Mouse (Mus musculus): ENCODE results near the gene Tsr2.

Tsr2 gene

DNA sequence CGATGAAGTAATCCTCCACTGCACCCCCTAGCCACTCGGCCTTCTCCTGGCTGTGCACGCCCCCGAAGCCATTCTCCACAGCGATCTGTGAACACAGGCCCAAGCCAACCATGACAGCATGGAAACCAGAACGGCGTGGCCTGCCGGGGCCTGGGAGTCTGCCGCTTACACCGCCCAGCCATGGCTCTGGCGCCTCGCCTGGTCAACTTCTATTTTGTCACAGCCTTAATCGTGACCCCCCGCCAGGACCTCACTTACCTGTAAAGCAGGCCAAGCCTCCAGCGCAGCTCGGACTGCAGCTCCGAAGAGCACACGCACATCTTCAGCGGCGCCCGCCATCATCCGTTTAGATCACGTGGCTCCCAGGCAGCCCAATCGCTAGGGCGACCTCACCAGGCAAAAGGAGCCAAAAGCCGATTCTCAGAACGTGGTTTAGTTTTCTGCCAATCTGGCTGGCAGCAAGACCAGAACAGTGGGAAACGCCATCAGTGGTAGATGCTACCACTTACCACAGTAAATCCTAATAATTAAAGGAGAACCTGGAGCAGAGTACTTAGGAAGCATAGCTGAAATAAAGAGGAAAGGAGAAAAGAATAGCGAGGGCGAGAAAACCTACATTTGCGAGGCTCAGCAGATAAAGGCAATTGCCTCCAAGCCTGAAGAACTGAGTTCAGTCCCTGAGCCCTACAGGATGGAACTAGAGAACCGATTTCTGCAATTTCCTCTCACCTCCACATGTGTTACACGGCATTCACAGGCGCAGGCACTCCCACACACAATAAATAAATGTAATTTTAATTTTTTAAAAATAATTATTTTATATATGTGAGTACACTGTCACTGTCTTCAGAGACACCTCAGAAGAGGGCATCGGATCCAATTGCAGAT lies at the start of gene Tsr2:
Gene Tsr2 (minus strand): TSS at position 373 of the 888 bp plus-strand sequence.
- peak; percentile 81 for DNase-seq (ENCODE audit: low read depth, low spot score)

DNA sequence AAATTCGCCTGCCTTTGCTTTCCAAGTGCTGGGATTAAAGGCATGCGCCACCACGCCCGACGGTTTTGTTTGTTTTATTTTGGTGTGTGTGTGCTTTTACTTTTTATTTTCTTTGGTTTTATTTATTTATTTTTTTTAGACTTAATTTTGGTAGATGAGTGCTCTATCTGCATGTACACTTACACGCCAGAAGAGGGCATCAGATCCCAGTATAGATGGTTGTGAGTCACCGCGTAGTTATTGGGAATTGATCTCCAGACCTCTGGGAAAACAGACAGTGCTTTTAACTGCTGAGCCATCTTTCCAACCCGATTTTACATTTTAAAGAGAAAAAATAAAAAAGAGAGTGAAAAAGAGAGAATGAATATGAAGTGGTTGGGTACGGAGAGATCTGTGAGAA lies 36.4 kb upstream of the Tsr2 start:
- DNase-seq (ENCODE audit: low read depth, low spot score), result peak; percentile 51

DNA sequence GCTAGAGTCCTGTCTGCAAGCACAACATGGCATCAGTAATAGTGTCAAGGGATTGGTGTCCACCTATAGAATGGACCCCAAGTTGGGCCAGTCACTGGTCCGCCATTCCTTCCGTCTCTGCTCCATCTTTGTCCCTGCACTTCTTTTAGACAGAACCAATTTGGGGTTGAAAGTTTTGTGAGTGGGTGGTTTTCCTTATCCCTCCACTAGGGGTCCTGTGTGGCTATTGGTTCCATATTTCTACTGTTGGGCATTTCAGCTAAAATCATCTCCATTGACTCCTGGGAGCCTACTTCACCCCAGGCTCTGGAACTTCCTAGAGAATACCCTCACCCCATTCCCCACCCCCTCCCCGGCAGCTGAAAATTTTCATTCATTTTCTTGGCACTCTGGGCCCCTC lies 34.1 kb upstream of the Tsr2 start:
- peak; percentile 36 for DNase-seq (ENCODE audit: low read depth, low spot score)

DNA sequence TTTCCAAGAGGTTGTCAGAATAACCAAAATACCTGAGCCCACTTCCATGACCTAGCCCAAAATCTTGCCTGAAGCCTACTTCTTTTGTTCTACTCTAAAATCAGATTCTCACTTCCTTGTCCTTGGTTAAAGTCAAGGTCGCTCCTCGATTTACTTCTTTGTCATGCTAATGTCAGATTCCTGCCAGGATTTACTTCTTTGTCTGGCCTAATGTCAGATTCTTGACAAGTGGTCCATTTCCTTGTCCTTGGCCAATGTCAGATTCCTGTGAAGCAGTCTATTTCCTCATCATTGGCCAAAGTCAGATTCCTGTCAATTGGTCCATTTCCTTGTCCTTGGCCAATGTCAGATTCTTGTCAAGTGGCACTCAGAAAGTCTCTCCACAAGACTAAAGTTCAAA lies 27.6 kb upstream of the Tsr2 start:
- peak; percentile 97 for DNase-seq (ENCODE audit: low read depth, low spot score)

DNA sequence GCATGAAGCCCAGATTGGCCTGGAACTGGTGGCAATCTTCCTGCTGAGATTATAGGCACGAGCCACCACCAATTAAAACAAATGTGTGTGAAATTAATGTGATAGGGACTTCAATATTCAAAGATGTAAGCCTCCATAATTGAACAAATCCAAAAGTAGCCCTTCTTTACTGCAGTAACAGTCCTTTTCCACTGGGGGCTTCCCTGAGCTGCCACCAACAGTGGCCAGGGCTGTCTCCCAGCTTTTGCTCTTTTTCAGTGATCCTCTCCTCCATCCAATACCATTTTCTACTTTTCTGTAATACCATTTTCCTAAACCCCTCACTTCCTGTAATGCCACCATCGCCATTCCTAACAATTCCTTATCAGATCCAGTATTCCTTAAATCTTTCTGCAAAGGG lies 21.1 kb upstream of the Tsr2 start:
- no peak for DNase-seq (ENCODE audit: low read depth, low spot score)

DNA sequence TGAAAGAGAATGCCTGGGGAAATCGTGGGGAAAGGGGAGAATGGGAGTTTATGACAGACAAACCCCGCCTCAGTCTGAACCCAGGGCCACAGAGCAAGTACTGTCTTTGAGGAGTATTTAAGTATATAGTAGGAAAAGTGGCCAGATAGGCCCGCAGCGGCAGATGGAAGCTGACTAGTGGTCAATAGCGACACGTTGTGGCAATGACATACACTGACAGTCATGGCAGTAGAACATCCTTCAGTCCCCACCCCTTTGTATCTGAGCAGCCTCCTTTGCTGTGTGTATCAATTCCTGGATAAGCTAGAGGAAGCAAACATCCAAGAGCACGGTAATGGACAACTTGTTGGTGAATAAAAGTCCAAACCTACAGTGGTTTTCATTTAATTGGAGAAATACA lies 20.5 kb upstream of the Tsr2 start:
- peak; percentile 76 for DNase-seq (ENCODE audit: low read depth, low spot score)

DNA sequence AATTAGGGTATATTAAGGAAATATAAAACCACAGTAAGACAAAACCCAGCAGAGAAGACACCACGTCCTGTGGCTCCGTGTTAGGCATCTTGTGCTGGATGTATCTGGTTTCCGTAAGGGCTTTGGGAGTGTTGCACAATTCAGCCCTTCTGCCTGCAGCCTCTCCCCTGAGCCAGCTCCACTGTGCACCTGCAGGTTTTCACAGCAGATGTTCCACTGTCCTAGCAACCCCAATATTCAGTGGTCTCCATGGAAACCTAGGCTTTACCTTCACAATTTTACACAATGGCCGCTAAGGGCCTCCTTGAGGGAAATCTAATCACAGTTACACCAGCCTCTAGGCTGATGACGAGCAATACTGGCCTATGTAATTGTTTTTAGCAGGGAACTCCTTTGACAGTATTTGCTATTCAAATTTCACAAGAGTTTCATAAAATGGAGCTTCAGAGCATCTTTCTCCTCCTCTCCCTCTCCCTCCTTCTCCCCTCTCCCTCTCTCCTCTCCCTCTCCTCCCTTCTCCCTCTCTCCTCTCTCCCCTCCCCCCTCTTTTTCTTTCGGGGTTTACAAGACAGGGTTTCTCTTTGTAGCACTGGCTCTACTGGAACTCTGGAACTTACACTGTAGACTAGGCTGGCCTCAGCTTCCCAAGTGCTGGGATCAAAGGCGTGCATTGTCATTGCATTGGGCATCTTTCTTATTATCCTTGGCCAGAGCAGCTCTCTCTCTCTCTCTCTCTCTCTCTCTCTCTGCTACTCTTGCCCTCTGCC lies 11.1 kb upstream of the Tsr2 start:
- DNase-seq (ENCODE audit: low read depth, low spot score), result no peak

DNA sequence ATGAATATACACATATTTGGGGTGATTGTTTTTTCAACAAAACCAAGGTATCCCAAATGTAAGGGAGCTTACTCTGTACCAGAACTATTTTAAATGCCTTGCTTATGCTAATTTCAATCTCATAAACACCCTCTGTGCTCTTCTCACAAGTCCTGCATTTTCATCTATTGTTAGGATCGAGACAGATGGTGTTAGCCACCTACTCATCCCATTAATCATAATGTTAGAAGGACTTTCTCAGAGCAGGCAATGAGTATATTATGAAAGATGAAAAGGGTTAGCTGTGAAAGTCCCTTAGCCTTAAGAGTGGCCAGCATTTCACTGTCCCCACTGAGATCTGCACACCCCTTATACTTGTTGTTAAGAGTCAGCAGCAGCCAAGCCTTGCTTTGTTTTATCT lies 8.9 kb downstream of the Tsr2 start:
- no peak for DNase-seq (ENCODE audit: low read depth, low spot score)

DNA sequence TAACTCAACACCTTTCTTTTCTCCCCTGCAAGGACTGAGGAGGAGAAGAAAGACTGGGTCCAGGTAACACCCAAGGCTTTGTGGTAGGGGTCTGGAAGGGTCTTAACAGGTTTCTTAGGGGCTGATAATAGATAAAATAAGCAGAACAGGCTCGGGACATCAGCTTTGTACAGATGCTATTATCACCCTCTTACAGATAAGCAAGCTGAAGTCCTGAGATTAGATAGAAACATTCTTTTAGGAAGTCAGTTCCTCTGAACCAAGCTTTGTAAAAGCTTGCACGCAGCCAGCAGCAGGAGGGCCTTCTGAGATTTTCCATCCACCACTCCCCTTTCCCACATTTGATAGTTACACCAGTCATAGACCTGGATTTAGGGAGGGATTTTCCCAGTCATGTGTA lies 10.7 kb downstream of the Tsr2 start:
- DNase-seq (ENCODE audit: low read depth, low spot score), result no peak

DNA sequence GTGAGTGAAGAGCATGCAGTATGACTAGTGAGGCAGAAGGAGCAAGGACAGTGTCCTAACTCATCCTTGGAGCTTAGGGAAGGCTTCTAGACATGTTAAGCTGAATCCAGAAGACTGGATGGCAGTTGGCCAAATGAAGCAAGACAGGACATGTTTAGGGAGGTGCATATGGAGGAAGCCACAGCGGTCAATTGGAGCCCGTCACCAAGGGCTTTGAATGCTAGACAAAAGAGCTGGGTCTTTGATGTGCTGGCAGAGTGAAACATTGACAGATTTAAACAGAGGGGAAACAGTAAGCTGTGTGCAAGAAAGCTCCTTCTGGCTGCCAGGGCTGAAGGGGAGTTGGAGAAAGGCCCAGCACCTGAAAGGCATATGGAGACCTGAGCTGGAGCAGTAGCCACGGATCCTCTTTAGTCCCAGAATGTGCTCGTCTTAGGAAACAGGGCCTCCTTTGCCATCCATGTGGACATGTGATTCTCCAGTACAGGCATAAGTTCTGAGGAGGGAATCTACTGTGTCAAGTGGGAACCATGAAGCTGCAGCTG lies 19.3 kb downstream of the Tsr2 start:
- no peak for DNase-seq (ENCODE audit: low read depth, low spot score)

DNA sequence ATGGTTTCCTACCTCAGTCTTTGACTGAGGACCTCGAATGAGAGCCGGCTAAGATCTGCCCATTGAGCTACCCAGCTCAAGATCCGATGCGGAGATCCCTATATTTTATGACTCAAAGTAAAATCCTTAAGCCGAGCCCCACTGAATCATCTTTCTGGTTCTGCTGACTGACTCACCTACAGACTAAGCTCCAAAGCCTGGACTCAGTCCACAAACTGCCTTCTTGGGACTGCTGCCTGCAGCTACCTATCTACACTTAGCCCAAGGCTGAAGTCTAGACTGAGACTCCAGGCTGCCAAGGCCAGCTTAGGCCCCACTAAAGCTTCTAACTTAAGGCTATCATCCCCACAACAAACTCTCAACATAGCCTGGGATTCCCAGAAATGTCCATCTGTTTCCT lies 20.3 kb downstream of the Tsr2 start:
- no peak for DNase-seq (ENCODE audit: low read depth, low spot score)

DNA sequence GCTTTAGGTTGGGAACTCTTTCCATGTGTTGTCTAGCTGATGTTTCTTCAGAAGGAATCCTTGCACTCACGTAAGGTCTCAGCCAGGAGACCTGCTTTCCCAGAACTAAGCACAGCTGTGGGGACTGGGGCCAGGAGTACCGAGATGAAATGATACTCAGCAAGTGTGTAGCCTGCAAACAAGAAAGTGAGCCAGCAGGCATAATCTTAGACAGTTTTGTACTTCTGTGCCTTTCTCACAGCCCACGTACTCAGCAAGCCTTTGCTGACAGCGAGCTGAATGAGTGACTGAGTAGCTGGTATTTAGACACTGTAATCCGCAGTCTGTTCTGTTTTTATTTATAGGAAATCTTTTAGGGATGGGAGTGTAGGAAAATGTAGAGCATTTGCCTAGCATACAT lies 28.5 kb downstream of the Tsr2 start:
- DNase-seq (ENCODE audit: low read depth, low spot score), result no peak

DNA sequence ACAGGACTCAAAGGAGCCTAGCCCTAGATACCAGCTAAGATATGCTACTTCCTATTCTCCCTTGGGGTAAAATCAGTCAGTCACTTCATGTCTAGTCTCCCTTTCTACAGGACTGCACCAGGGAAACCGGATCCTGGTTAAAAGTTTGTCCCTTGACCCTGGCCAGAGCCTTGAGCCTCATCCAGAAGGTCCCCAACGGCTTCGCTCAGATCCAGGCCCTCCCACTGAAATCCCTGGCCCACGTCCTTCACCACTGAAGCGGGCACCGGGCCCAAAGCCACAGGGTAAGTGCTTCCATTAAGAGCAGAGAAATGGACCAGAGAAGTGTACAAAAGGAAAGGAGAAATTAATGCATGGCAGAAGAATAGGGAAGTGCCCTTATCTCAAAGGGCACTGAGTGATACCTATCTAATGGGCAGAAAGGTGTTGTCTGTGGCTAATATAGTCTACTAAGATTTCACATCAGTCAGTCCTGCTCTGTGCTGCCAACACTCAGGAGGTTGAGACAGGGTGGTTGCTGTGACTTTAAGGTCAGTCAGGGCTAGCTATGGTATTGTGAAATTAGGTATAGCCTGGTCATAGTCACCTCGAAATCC lies 30.2 kb downstream of the Tsr2 start:
- no peak for DNase-seq (ENCODE audit: low read depth, low spot score)

DNA sequence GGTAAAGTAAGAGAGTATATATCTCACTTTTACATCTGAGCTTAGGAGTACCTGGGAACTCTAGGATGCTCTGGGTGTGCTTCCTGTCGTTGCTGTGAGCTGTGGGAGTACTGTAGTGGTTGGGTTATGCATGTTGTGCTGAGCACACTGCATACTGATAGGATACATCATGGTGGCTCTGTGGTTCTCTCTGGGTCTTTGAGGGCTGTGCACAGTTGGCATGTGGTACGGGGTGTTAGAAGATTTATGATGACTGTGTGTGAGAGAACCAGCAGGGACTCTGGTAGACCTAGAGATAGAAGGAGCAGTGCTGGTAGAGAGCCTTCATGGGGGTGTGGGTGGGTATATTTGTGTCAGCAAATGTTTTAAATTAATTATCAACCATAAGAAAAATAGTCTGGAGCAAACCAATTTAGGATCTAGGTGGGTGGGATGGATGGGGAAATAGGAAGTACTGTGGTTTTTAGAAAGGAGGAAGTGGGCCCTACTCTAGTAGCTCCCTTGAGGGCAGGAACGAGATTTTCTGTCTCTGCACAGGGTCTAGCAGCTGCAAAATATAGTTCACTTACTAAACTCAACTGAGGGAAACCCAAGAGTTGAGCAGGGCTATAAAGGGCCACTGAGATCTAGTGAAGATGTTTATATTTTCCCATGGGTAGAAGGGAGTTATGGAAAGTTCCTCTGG lies 34.6 kb downstream of the Tsr2 start:
- no peak for DNase-seq (ENCODE audit: low read depth, low spot score)

DNA sequence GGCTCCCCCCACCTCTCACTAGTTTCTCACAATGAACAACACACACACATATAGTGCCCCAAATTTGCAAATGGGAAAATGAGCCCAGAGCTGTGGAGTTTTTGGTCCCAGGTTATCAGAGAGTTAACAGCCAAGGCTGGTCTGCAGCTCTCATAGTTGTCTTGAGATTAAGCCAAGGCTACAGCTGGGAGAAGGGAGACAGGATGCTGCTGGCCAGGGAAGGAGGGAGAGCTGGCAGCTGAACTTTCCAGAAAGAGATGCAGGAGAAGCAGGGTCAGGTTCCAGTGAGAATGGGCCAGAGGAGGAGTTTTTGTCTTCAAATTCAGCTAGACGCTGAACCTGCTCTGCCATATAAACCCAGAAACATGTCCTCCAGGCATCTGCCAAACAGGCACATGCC lies 37.0 kb downstream of the Tsr2 start:
- DNase-seq (ENCODE audit: low read depth, low spot score), result no peak

DNA sequence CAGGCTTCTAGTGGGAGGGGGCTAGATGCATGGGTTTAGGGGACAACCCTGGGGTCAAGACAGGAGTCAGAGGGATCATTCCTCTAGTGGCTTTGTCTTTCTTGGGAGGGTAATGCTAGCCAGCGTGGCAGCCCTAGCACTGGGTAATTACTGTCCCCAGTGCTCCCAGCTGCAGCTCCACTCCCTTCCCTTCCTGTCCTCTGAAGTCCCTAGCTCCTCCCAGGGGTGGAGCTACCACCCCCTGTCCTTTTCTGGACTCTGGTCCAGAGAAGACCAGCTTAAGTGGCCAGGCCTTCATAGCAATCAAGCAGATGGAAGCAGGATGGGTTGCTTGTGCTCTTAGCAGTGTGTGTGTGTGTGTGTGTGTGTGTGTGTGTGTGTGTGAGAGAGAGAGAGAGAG lies 40.8 kb downstream of the Tsr2 start:
- DNase-seq (ENCODE audit: low read depth, low spot score), result no peak

DNA sequence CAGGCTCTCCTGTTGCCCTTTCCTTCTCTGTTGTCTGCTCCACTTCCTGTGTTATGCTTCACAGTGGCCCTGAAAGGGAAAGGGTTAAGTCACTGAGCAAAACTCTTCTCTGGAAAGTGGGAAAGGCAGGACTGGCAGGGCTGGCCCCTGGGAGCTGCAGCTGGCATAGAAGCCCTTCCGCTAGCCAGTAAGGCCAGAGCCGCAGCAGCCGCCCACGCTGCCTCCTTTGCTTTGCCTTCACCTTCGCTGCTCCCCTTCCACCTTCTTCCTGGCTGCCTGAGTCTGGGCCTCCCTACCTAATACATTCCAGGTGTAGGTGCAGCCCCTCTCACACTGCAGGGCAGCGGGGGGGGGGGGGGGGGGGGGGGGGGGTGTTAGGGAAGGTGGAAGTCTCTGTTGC lies 41.9 kb downstream of the Tsr2 start:
- DNase-seq (ENCODE audit: low read depth, low spot score), result no peak

DNA sequence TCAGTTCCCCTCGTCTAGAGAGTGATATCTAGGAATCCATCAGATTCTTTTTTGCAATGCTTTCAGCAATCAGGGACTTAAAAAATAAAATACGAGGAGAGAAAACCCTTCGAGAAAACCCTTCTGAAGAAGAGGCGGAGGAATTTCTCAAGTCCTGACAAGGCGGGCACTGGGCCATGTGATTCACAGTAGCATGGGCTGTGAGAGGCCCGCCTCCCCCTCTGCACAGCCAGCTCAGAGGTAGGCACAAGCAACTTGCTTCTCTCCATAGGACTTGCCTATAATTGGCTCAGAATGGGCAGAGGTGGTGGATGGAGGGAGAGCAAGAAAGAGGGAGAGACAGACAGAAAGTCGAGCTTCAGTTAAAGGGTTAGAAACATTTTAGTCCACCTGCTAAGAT lies 46.0 kb downstream of the Tsr2 start:
- DNase-seq (ENCODE audit: low read depth, low spot score), result peak; percentile 46

DNA sequence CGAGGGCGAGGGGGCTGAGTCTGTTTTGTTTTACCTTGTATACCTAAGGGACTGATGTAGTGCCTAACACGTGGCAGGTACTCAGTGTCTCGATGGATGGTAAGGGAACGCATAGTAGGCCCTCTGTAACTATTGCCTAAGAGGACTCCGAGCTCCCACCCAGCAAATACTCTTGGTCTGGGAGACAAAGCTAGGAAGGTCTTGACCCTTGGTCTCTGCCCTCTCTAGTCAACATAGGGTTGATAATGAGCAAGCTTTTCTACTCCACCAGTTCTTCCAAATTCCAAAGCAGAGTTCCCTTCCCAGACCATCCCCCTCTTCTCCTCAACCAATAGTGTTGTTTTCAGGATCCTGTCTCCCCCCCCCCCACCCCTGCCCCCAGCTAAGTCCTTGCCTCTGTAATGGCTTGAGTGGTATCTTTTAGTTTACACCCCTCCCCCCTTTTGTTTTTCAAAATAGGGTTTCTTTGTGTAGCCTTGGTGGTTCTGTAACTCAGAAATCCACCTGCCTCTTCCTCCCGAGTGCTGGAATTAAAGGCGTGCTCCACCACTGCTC lies 46.6 kb downstream of the Tsr2 start:
- peak; percentile 87 for DNase-seq (ENCODE audit: low read depth, low spot score)

DNA sequence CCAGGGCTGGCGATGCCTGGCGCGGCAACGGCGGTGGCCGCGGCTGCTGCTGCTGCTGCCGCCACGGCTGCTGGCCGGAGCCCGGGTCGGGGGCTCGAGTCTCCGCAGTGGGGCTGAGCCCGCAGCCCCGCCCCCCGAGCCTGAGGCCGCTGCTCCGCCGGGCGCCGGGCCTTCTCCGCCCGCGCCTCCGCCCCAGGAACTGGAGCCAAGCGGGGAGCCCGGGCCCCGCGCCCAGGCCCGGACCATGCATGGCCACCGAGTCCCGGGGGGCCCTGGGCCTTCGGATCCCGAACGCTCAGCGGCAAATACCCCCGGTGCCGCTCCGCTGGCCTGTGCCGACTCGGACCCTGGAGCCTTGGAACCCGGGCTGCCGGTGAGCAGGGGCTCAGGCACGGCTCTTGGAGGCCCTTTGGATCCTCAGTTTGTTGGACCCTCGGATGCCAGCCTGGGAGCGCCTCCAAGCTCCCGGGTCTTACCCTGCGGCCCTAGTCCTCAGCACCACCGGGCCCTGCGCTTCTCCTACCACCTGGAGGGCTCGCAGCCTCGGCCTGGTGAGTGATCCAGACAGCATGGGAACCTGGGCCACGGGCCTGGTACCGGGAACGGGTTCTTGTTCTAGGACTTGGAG lies 48.8 kb downstream of the Tsr2 start:
- no peak for DNase-seq (ENCODE audit: low read depth, low spot score)
